Mouse (Mus musculus) urinary bladder, postnatal 14 days (tissue): ENCODE results near the gene Zfp987.
"Not testable (repeated sequence)": the region's sequence is repeated elsewhere in the genome, so short reads cannot be mapped to it uniquely, and the experiment has no call there.

Experiments
- DNase-seq: peaks from one replicate; pipeline ENCODE4 v3.0.0; 2021; ENCODE audit warnings: low spot score

Zfp987 gene

GRCm38 (mm10) chr4:146096998-146097397, at the start of gene Zfp987:
Zfp987 (plus strand) TSS chr4:146097298.
- not testable (repeated sequence) for DNase-seq

GRCm38 (mm10) chr4:146052536-146052935, 44.6 kb upstream of the Zfp987 start:
- DNase-seq: not testable (repeated sequence)

- not testable (repeated sequence) for DNase-seq
Measured at GRCm38 (mm10) chr4:146053445-146053844, 43.7 kb upstream of the Zfp987 start.

- no peak for DNase-seq
Measured at GRCm38 (mm10) chr4:146055335-146055734, 41.8 kb upstream of the Zfp987 start.

- DNase-seq: not testable (repeated sequence)
Measured at GRCm38 (mm10) chr4:146058646-146059045, 38.5 kb upstream of the Zfp987 start.

- DNase-seq: not testable (repeated sequence)
Measured at GRCm38 (mm10) chr4:146059078-146059477, 38.0 kb upstream of the Zfp987 start.

- not testable (repeated sequence) for DNase-seq
Measured at GRCm38 (mm10) chr4:146059974-146060693, 37.0 kb upstream of the Zfp987 start.

- DNase-seq: not testable (repeated sequence)
Measured at GRCm38 (mm10) chr4:146061082-146061481, 36.0 kb upstream of the Zfp987 start.

- not testable (repeated sequence) for DNase-seq
Measured at GRCm38 (mm10) chr4:146062021-146062420, 35.1 kb upstream of the Zfp987 start.

GRCm38 (mm10) chr4:146063001-146063400, 34.1 kb upstream of the Zfp987 start:
- not testable (repeated sequence) for DNase-seq

GRCm38 (mm10) chr4:146063621-146064020, 33.5 kb upstream of the Zfp987 start:
- not testable (repeated sequence) for DNase-seq

GRCm38 (mm10) chr4:146064807-146065206, 32.3 kb upstream of the Zfp987 start:
- DNase-seq: not testable (repeated sequence)

- not testable (repeated sequence) for DNase-seq
Measured at GRCm38 (mm10) chr4:146066932-146067580, 30.0 kb upstream of the Zfp987 start.

- not testable (repeated sequence) for DNase-seq
Measured at GRCm38 (mm10) chr4:146067594-146067993, 29.5 kb upstream of the Zfp987 start.

- not testable (repeated sequence) for DNase-seq
Measured at GRCm38 (mm10) chr4:146073264-146073663, 23.8 kb upstream of the Zfp987 start.

GRCm38 (mm10) chr4:146101448-146101847, 4.3 kb downstream of the Zfp987 start:
- not testable (repeated sequence) for DNase-seq

GRCm38 (mm10) chr4:146156524-146156923, 59.4 kb downstream of the Zfp987 start, which contains the start of gene Zfp600:
Zfp600 (plus strand) TSS chr4:146156824.
- not testable (repeated sequence) for DNase-seq

GRCm38 (mm10) chr4:146162893-146163292, 65.8 kb downstream of the Zfp987 start:
- not testable (repeated sequence) for DNase-seq

GRCm38 (mm10) chr4:146167202-146167832, 70.2 kb downstream of the Zfp987 start:
- not testable (repeated sequence) for DNase-seq

- peak; percentile 4 for DNase-seq
Measured at GRCm38 (mm10) chr4:146167879-146168532, 70.9 kb downstream of the Zfp987 start.

- DNase-seq: not testable (repeated sequence)
Measured at GRCm38 (mm10) chr4:146168730-146169215, 71.7 kb downstream of the Zfp987 start.
